Mouse (Mus musculus) adrenal gland, postnatal 14 days (tissue): ENCODE measurements around the gene Srgap2. TPM values are rescaled to one million over a fixed set of nuclear protein-coding genes. Genes with fewer than 3 reads are reported as not detected.

Experiments used
- DNase-seq: peaks from one replicate; pipeline ENCODE4 v3.0.0; 2021; ENCODE audit warnings: mixed read lengths
- total RNA-seq: library from RNA; stranded (reverse); gene quantifications from 2 replicates; pipeline ENCODE4 v1.2.3, GENCODE M21; 2021

Gene Srgap2
- total RNA-seq, 1 experiment from 2014 or later = 29.0 TPM

DNA sequence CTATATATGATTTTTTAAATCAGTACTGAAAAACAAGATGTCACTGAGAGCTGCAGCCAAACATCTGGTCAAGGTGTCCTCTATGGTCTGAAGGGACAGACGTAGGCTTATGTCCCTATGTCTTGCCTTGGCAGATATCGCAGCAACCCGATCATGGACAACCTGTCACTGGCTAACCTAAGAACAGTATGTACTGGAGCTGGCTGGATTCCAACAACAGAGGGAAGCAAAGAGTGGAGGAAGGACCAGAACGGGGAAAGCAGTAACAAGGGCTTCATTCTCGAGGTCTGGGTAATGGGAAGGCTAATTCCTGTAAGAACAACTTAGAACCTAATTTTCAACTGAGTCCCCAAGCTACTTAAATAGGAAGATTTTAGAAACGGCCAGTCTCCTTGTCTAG is 238.2 kb downstream of the Srgap2 start:
- no peak for DNase-seq

DNA sequence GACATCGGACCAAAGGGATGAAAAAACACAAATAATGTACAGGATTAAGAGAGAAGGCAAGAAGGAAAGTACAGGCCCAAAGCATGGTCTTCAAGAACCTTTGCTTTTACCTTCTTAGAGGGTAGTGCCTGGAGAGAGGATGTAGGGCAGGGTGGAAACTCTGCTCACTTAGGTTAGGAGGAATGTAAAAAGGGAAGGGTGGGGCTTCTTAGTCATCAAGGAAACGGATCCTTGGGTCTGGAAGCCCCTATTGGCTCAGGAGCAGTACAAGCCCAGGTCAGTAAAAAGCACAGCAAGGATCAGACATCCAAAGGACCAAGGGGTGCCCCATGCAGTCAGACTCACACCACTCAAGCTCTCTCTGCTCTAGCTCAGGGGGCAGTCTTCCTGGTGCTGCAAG is 239.9 kb downstream of the Srgap2 start:
- DNase-seq = no peak

DNA sequence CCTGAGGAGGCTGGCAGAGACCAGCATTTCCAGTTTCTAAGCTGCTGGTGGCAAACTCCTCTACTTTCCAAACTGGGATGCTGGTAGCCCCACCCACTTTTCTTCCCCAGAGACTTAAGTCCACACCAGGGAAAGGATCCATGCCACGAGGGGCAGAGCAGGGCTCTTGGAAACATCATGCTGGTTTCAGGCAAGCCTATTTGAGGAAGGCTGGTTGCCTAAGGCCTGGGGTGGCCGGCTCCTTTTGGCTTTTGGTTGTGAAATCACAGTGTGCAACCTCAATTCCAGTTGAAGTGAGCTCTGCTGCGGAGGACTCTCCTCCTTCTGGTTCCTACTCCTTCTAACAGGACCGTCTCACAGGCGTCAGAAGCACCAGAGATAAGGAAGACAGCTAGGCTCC is 240.3 kb downstream of the Srgap2 start:
- no peak for DNase-seq

DNA sequence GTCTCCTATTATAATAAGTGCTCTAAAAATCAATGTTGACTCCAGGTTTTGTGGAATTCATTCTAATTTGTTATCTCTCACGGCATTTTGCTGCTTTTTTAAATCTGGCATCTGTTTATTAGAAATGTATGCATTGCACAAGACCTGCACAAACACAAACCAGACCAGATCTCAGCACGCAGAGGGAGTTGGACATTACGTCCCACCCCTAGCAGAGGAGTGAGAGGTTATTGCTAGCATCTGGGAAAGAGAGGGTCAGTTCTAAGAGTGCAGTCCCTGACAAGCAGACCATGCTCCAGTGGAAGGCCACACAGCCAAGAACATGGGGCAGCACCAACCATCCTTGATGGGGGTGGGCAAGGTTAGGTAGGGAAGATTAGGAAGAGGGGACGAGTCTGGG is 242.5 kb downstream of the Srgap2 start:
- DNase-seq = no peak

DNA sequence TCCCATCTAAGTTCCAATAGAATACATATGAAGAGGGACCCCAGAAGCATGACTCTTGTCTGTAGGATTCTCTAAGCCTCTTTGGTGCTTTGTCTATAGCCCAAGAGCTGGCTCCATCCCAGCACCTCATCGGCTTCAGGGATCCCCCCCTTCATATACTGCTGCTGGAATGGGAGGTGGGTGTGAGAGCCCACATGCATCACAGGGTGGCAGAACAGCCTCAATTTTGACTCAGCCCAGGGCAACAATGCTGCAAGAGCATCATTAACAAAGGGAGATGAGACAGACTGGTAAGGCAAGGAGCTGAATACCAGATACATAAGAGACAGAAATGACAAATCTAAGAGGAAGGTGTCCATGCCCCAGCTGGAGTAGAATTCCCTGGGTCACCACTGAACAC is 243.0 kb downstream of the Srgap2 start:
- no peak for DNase-seq

DNA sequence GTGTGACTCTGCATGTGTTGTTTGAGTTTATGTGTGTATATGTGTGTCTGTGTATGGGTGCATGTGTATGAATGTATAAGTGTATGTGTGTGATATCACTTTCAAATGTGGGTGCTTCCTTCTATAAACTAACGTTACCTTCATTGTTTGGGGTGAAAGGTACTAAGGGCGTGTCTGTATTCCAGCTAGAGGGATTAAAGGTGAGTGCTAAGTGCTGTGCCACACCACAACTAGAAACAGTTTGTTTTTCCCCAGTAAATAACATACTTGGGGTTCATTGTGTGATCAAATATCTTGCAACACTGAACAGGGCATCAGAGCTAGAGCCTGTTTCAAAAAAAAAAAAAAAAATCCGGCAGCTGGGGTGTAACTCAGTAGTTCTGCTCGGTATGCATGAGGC is 245.4 kb downstream of the Srgap2 start:
- DNase-seq = no peak

DNA sequence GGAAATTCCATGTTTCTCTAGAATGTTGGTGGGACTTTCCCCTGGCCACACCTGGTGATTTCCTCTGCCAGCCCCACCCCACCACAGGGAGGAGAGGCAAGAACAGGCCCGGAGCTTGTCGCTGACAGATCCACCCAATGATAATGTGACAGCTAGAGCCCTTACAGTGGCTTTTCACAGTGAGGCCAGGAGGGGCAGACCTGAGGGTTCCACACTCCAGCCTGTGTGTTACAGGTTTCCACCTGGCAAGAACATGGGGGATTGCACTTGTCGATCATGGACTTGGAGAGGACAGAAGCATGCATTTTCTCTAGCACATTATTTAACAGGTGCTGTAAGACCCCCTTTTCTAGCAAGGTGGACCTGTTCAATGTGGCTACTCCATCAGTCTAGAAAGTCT is 246.9 kb downstream of the Srgap2 start:
- DNase-seq = no peak

DNA sequence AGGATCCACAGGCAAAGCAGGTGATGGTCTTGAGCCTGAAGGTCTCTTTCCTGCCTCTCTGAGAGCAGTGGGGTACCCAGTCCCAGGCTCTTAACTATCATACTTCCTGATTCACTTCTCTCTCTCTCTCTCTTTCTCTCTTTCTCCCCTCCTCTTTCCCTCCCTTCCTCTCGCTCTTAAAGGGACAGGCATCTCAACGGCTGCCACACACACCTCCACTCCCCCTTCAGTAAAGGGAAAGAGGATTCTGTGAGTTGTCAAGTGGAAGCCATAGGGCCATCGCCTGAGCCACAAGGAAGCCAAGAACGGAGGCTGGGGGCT is 247.7 kb downstream of the Srgap2 start, which contains the start of gene Ikbke:
Gene Ikbke, minus strand, starts transcription at position 151 of the 321 bp plus-strand sequence.
- no peak for DNase-seq

DNA sequence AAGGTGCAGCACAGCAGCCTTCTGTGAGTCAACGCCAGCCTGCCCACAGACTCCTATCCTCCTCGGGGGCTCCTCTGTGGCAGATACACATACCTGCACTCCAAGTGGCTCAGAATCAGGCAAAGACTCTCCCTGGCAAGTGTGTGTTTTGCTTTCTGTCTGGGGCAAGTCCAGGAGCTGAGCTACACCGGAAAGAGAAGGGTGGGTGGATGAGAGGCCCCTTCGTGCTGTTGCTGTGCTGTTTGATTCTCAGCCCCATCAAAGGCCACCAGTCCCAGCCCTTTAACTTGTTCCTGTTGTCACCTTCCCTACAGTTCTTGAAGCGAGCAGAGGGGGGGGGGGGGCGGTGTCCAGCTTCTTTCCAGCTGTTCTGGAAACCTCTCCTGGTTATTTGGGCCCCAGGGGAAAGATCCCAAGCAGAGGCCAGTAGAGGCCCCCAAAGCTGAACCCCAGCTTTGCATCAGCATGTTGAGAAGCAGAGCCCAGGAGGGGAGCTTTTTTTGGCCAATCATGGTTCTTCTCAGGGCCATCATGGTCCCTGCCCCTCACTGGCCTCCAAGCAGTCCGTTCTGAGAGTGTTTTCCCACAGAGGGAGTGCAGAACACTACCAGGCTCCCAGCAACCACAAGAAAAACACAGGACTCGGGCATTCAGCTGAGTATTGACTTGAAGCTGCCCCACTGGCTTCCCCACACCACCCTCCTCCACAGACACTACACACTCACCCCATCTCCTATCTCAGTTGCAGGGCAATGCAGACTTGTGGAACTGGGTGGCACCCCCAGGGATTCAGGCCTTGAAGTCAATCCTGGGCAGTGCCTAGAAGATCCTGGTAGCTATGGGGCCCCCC is 248.3 kb downstream of the Srgap2 start:
- peak; percentile 35 for DNase-seq

DNA sequence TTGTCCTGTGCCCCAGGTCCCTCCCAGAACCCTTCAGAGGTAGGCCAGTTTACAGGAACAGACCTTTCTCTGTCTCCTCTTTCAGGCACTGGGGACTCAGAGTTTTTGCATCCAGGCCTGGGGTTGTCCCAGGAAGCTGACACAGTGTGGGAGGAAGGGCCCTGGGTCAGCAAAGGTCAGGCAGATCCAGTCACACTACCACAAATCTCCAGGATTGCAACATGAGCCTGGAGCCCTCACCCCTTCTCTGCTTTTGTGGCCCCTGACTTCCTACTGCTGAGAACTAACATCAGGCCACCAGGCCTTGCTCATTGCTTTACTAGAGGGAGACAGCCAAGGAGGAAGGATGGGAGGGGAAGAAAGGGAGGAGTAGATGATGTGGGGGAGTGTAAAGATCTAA is 250.3 kb downstream of the Srgap2 start:
- DNase-seq = no peak

DNA sequence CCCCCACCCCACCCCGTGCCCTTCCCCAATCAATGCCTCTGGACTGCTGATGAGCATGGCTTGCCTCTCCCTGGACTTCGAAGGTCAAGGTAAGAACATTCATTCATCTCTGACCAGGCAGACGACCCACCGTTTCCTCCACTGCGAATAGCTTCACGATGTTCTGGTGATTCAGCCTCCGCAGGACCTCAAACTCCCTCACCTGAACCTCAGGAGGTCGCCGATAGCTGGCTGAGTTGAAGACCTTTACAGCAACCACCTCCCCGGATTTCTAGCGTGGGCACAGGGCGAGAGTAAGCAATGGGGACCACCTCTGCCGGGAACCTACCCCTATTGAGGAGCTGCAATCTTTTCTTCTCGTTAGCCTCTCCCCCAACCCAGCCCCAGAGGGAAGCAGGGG is 251.6 kb downstream of the Srgap2 start:
- no peak for DNase-seq

DNA sequence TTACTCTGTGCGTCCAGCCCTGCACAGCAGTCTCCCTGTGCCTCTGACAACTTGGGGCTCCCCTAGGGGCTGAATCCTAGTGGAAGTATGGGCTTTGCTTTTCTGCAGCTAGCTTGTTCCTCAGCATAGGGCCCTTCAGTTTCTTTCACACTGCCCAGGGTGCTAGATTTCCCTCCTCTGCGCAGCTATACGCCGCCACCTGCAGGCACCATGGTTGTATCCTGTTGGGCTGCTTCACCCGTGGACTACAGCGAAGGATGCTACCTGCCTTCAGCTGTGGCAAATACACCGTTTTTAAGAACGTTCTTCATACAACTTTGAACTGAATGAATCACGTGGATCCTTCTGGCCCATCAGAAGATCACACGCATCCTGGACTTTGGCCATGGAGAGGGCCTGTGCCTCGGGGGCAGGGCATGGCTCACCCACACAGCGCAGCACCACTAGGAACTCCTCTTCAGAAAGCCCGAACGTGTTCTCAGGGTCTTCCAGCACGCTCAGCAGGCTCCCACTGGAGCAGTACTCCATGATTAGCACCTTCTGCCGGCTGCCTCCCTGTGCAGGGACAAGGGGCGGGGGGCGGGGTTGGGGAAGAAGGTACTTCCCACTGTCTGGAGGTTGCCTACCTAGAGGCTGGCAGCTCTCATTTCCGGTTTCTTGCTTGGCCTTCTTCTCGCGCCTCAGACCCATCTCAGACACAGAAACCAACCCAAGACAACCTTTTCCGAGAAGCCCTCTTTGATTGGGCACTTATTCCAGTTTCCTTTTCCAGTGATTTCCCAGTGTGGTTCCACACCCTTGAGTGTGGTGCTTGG is 252.2 kb downstream of the Srgap2 start:
- DNase-seq = peak; percentile 38

DNA sequence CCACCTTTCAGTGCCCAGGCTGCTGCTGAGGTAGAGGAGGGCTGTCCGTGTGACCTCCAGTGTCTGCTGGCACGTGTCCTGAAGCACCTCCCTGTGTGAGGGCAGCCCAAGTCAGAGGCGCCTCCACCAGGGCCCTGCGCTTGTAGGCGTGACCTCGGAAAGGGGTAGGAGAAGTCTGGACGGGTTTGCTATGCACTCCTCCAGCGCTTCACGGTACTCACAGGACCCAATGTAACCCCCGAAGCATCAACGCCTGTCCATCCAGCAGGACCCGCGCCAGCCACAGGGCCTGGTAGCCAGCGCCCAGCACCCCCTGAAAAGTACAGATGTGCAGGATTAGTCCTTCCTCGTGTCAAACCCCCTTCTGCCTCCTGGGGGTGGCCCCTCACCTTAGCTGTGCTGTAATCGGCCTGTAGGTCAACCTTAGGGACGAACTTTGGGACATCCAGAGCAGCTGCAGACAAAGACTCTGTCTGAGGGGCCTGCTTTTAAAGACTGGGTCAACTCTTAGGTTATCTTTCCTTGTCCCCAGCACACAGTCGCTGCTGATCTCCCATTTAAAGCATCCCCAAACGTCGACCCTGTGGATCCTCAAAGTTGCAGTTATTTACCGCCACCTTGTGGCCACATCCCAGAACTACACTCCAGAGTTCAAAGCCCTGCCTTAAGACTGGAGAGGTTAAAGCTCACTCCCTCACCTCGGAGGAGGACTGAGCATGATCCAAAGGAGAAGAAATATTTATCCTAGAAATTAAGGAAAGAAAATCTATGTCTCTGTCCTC is 257.2 kb downstream of the Srgap2 start:
- peak; percentile 79 for DNase-seq

DNA sequence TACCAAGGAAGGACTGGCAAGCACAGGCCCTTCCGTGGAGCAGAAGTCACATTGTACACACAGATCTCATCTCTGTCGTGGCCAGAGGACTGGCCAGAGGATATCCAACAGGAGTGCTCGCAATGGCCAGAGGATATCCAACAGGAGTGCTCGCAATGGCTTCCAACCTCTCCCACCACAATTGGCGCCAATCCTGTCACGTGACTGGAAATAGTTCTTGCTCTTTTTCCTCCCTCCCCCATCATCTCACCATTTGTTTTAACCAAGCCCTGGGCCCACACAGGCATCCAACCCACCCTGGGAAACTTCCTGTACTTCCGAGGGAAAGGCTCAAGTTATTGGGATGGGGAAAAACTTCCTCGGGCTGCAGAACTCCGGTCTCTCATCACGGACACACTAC is 258.4 kb downstream of the Srgap2 start:
- DNase-seq = no peak

DNA sequence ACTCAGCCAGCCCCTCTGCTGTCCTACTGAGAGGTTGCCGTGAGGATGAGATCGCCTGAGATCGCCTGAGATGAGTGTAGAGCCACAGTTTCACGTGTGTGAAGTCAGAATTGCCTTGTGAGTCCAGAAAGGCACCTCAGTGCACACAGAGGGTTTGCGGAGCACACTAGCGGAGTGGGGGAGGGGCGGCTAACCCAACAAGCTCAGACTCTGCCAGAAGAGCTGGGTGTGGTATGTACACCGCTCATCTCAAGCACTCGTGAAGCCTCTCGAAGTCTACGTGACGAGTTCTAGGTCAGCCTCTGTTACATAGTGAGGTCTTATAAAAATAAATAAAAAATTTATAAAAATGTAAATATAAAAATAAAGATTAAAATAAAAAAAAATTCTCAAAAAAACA is 263.2 kb downstream of the Srgap2 start:
- DNase-seq = no peak

DNA sequence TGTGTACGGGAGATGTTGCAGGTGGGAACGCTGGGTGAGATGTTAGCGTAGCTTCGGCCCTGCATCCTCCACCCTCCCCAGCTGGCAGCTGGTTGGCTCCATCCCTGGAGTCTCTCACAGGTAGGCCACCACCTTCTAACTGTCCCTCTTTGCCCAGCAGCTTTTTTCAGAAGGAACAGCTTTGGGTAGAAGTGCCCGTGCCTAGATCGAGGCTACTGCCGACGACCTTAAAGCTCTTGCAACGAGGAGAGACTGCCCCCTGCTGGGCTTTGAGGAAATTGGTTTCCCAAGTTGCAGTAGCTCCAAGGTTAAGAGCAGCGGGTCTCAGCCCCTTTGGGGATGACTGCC is 266.9 kb downstream of the Srgap2 start:
- peak; percentile 84 for DNase-seq

DNA sequence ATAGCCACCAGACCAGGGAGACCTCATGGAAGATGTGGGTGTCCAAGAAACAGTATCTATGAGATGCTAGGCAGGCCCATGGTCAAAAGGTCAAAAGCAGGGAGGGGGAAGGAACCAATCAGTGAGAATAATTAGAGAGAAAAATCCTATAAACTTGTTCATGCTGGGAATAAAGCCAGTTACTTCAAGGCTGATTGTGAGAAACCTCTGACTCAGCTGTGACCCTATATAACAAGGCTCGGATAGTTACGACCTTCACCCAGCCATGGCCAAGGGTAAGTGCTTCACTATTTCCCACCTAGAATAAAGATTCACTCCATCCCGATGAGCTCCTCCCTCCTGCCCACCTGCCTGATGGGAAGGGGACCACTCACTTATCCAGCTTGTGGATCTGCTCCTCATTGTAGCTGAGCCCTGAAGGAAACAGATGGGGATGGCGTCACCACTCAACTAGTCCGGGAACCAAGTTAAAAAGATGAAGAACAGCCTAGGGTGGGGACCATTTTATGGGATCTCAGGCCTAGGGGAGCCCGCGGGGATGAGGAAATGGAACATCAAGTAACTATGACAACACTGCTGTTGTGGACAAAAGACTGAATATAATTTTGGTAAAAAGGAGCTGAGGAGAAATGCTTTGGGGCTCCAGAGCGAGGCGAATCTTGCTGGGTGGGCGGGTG is 267.4 kb downstream of the Srgap2 start:
- no peak for DNase-seq

DNA sequence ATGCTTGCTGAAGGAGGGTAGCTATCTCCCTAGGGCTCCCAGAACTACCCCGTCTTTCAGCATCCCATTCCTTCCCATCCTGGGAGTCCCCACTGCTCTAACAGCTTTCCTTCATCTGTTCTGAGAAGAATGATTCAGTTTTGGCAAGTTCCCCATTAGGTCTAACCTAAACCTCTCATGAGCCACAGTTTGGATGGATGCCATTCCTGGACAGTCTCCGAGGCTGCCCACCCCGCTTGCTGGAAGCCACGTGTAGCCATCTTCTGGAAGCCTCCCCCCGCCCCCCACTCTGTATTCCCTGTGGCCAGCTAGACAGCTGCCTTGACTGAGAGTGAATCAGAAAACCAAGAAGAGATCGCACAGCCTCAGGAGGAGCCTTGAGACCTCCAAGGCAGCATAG is 269.9 kb downstream of the Srgap2 start:
- DNase-seq = peak; percentile 21

DNA sequence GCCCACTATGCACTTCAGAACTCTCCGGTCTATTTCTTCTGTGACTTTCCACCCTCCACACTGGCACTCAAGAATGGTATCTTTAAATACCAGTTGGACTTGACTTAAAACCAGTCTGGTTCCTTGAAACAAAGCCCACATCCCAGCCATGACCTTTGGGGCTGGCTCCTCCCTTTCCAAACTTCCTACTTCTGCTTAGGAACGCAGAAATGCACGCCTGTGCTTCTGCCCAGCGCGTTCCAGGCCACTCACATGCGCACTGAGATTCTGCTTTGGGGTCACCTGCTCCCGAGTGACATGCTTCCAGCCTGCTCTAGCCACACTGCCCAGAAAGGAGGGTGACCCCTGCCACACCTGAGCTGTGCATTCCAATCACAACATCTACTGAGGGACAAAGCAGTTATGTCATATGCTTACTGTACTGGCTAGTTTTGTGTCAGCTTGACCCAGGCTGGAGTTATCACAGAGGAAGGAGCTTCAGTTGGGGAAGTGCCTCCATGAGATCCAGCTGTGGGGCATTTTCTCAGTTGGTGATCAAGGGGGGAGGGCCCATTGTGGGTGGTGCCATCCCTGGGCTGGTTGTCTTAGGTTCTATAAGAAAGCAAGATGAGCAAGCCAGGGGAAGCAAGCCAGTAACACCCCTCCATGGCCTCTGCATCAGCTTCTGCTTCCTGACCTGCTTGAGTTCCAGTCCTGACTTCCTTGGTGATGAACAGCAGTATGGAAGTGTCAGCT is 274.5 kb downstream of the Srgap2 start:
- peak; percentile 24 for DNase-seq

DNA sequence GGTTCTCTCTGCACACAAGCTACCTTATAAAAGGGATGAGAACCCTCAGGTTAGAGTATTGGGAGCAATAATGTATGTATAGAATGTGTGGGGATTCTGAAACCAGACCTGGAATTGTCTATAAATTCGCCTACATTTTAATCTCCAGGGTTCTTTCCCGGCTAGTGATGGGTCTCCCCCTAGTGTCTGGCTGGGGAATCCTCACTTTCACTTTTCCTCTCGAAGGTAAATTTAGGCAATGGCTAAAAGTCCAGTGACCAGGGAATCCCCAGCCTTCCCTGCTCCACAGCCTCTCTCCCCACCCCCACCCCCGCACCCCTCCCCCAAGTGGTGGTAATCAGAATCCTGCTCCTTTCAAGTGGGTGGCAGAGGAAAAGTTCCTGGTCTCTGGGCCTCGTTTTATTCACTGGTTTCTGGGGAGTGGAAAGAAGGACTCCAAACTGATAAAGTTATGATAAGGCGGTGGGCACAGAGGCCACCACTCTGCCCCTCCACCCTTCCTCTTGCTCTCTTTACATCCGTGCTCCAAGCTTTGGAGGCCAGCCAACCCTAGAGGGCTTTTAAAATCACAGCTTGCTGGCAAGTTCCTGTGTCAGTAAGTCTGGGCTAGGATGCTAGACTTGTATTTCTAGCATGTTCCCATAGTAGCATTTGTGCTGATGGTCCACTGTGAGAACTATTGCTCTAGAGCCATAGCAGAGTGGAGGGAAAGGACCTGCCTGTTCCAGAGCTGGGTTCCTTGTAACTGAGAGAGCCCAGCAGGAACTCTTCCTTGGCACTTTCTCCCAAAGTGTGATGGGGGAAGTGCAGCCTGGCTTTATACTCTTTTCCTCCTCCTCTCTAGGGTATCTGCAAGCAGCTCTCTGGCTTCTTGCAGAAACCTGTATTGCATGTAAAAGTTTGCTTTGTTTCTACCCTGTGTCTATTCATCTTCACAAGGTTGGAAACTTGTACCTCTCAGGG is 280.4 kb downstream of the Srgap2 start:
- peak; percentile 73 for DNase-seq
